Mouse (Mus musculus): ENCODE data around the gene E130311K13Rik. TPM values are rescaled to one million over a fixed set of nuclear protein-coding genes. Genes with fewer than 3 reads are reported as not detected.

The E130311K13Rik gene
- total RNA-seq, 2 experiments from 2014 or later = 6.4 to 7.1 TPM

DNA sequence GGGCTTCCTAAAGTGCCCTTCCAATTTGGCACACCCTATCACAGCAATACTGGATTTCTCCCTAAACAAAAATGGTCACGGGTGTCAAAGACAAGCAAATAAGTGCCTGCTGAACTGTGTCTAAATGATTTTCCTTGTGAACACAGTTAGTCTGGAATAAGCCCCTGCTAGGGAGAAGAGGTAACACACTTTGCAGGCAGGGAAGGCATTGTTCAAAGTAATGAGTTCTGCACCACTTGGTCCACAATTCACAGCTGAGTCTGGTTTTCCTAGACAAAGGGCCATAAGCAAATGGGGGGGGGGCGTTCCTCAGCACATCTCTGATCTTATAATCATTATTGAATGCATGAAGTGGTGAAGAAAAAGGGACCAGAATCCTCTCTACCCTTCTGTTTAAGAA, 33.5 kb downstream of the E130311K13Rik start:
- no peak for DNase-seq

DNA sequence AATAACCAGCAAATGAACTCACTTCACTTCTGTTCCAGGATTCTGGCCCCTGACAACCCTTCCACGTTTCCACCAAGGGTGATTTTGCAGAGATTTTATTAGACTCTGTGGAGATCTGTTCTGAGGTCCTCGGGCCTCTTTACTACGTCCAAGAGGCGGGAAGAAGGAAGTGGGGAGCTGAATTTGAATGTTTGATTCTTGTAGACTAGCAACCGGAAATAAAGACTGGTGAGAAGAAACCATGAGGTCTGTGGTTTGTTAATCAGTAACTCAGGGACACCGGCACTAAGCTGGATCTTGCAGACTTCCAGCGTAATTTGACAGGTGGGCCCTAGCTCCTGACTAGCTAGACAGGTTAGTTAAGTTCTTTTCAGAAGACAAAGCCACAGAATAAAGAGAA, 35.6 kb downstream of the E130311K13Rik start:
- DNase-seq = no peak

DNA sequence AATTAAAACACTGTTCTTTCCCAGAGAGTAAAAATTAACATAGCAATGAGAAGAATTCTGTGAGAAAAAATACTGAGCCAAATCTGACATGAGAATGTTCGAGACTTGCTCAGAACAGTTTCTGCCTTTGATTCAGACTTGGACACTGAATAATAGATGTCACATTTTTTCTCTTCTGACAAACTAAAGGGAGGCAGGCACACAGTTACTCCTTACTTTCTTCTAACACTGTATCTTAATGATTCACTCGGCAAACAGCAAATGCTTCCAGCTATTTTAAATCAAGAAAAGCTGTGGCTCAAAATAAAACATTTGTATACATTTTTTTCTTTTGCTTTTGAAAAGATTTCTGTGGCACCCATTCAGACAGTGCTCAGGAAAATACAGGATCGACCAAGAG, 37.1 kb downstream of the E130311K13Rik start:
- no peak for DNase-seq

DNA sequence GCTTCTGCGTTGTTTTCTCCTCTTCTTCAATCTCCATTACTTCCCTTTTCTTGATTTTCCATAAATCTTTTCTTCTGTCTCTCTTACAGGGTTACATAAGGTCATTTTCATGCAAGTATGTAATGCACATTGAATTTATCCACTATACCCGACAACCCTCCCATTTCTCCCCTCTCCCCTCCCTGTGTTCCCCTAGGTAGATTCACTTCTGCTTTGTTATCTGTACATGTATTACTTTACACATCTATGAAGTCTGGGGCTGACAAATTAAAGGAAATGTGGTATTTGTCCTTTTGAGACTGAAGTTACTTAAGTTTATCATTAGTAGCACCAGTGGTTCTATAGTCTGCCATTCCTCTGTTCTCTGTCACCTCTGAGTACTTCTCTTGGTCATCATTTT, 48.2 kb downstream of the E130311K13Rik start:
- DNase-seq = no peak

DNA sequence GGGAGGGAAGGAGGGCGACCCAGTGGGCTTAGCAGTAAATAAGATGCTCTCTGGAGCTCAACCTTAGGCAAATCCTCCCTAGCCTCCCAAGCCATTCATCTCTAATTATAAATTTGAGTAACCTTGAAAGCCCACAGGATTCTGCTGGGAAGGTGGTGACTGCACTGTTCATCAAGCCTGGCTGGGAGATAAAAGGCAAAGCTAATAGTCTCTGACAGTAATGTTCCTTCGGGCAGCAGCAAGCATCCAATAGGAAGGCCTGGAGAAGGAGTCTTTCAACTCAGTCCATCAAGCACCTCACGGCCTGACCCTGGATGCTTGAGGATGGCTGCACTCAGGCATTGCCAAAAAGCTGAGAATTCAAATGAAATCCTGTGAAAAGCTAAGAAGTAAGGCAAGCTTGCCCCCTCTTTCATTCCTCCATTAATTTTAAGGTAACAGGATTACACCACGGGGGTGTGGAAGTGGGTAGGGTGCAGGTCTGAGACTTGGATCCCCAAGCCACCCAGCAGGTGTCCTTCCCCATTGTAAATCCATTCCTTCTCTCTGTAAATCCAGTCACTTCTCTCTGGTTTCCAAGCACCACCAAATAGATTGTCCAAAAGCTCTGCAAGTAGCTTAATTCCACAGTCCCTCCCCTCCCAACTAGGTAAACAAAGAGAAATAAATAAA, 50.1 kb downstream of the E130311K13Rik start:
- DNase-seq = no peak

DNA sequence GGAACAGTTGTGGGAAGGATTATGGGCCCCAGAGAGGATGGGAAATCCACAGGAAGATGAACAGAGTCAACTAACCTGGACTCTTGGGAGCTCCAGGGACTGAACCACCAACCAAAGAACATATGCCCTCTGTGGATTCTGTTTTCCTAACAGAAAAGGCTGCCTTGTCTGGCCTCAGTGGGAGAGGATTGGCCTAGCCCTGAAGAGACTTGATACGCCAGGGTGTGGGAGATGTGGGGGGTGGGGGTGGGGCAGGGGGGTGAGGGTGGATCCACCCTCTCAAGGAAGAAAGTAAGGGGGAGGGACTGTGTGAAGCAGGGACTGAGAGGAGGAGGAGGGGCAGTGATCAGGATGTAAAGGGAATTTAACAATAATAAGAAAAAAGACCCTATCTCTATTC, 56.5 kb downstream of the E130311K13Rik start:
- no peak for DNase-seq

DNA sequence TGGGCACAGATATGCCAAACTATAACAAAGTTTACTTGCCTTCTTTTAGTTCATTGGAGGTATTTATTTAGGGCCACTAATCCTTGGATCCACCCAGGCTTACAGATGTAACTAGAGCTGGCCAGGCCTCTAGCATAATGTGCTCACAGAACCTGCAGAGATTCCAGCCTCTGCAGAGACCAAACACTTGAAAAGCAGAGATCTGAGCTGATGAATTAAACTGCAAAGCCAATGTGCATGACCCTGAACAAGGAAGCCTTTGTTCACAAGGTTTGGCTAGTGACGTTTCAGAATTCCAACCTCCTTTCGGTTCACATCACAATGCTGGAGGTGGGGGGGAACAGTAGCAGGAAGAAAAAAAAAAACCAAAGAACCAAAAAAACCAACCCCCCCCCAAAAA, 58.0 kb downstream of the E130311K13Rik start:
- no peak for DNase-seq

DNA sequence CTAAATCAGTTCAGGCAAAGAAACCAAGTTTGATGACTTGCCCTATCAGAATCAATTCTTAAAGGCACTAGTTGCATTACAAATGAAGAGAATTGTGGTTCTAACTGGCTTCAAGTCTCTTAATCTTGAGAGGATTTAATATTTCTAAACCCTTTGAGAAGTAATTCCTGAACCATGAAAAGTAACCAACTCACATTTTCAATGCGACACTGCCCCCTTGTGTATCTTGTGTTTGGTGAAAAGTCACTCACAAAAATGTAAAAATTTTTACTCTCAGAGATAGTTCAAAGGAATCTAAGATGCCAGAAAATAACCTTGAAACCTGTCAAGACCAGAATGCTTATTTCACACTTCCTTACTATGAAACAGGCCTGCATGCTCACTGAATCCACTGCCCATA, 61.0 kb downstream of the E130311K13Rik start:
- peak; percentile 53 for DNase-seq

DNA sequence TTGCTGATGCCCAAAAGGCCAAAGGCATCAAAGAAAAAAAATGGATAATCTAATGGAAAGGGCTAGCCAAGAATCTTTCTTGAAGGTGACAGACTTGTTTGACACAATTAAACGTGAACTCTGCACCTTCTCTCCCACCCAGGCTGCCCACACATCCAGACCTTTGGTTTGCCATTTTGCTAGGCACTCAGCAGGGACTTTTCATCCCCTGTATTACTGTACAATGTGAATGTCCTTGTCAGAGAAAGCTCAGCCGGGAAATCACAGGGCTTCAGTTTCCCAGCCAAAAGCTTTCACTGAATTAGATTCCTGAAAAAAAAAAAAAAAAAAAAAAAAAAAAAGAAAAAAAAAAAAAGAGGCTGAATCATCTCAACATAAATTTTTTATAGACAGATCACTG, 64.2 kb downstream of the E130311K13Rik start:
- DNase-seq = no peak

Other genes starting within 250 kb of the E130311K13Rik start
- gene Plch1, start 30.0 kb downstream of the E130311K13Rik start, total RNA-seq (2021) = under 1 TPM; 0.41 to 0.60 TPM
- gene Slc33a1, start 35.3 kb upstream of the E130311K13Rik start, total RNA-seq (2021) = 10 to 100 TPM; 10.1 to 11.6 TPM
- 10 to 100 TPM; 34.6 to 35.0 TPM for gene Gmps, start 46.6 kb upstream of the E130311K13Rik start, total RNA-seq (2021)
- gene Vmn2r1, start 152.1 kb upstream of the E130311K13Rik start, total RNA-seq (2021) = under 1 TPM; 0.10 to 0.18 TPM
- gene Vmn2r2, start 212.5 kb upstream of the E130311K13Rik start, total RNA-seq (2021) = not detected